Mouse (Mus musculus): ENCODE data around the gene Sox5. TPM values are rescaled to one million over a fixed set of nuclear protein-coding genes. Genes with fewer than 3 reads are reported as not detected.
A peak's percentile ranks its signal among the peaks of the same experiment; 100 is the strongest.
"Not testable (repeated sequence)": the region's sequence is repeated elsewhere in the genome, so short reads cannot be mapped to it uniquely, and the experiment has no call there.

Sox5 gene
- polyA plus RNA-seq, 1 experiment: 2.8 TPM

DNA sequence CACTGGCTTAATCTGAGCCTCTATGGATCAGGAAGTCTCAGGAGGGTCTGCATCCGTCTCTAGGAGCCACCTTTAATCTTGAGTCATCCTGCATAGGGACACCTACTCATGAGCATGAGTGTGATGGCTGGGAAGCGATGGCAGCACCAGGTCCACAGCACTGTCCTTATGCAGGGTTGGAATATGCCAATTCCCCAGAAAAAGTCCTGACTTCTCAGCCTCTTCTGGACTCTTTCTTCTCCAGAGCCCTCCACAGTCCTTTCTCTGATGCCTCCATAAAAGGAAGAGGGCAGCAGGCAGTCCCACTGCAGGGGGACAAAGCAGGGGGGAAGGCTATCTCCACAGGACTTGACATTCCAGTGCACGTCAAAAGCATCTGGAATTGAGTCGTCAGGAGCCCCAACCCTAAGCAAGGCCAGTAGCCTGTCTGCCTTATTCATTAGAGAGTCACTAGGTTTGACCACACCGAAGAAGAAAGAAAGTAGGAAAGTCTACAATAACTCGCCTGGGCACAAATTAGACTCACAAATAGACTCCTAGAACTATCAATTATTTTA, 531.1 kb downstream of the Sox5 start:
- Histone ChIP-seq H3K4me3 (ENCODE audit: insufficient read depth, low read length) (no peak overlapping the region), H3K27ac (ENCODE audit: insufficient read depth, low read length) (no peak overlapping the region), H3K4me1 (ENCODE audit: control insufficient read depth, insufficient read depth, low read length) (no peaks in the 10 kb centered on the region)
- no peak for TF ChIP-seq POLR2A (IDR thresholded peaks at IDR 0.05; ENCODE audit: low read depth, low read length)
- no peak for TF ChIP-seq CTCF (IDR thresholded peaks at IDR 0.05; ENCODE audit: borderline replicate concordance, insufficient read depth, low read length)

DNA sequence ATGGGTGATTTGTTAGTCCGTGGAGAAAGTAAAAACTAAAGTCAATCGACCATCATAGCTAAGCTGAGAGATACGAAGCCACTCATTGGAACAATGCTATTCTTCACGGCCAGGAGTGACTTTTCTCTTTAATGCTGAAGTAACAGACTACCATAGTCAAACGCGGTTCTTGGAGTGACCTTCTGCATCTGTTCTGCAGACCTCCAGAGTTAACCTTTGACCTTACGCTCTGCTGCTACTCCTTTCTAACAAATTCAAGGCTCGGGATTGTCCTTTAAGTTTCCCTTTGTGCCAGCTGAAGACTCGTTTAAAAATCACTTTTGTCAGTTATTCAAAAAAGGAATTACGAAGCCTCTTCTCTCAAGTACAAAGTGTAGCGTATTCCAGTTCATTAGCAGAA, 545.2 kb downstream of the Sox5 start:
- Histone ChIP-seq H3K27ac (ENCODE audit: insufficient read depth, low read length) (no peak overlapping the region), H3K4me1 (ENCODE audit: control insufficient read depth, insufficient read depth, low read length) (no peaks in the 10 kb centered on the region), H3K4me3 (ENCODE audit: insufficient read depth, low read length) (no peak overlapping the region)
- TF ChIP-seq CTCF (IDR thresholded peaks at IDR 0.05; ENCODE audit: borderline replicate concordance, insufficient read depth, low read length) (no peak), POLR2A (IDR thresholded peaks at IDR 0.05; ENCODE audit: low read depth, low read length) (no peak)

DNA sequence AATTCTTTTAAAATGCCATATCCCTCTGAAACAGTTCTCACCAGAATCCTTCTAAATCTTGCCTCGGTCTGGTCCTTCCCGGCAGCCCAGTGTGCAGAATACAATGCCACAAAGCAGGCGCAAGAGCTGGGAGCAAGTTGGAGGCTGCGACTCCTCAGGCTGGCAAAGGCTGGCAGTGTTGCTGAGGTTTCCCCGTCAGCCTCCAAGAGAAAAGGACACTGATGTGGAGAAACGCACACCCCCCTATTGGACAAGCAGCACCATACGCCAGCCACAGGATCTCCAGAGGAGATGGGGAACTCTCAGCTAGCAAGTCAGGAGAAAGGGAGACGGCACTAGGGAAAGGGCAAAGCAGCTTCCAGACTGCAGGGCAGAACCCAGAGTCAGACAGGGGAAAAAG, 577.8 kb downstream of the Sox5 start:
- no peak overlapping the region for H3K27ac ChIP-seq (ENCODE audit: insufficient read depth, low read length)
- H3K4me1 ChIP-seq (ENCODE audit: control insufficient read depth, insufficient read depth, low read length): no peaks in the 10 kb centered on the region
- TF ChIP-seq POLR2A (IDR thresholded peaks at IDR 0.05; ENCODE audit: low read depth, low read length): no peak
- no peak for TF ChIP-seq CTCF (IDR thresholded peaks at IDR 0.05; ENCODE audit: borderline replicate concordance, insufficient read depth, low read length)
- no peak overlapping the region for H3K4me3 ChIP-seq (ENCODE audit: insufficient read depth, low read length)

DNA sequence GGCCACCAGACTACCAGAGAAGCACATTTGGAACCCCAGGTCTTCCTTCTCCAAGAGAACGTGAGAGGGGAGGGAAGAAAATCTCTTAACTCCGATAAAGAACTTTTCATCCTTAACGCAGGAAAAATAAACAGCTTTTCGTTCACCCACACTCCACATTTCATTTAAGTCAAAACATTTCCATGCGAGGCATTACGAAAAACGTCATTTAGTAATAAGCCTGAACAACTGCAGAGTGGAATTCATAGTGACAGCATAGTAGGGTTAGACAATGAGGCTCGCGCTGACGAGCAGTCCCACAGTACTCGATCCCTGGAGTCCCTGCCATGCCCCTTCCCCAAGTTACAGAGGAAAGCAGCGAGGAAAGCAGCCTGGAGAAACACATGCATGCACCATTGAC, 578.8 kb downstream of the Sox5 start:
- TF ChIP-seq CTCF (IDR thresholded peaks at IDR 0.05; ENCODE audit: borderline replicate concordance, insufficient read depth, low read length): no peak
- TF ChIP-seq POLR2A (IDR thresholded peaks at IDR 0.05; ENCODE audit: low read depth, low read length): no peak
- no peak overlapping the region for H3K27ac ChIP-seq (ENCODE audit: insufficient read depth, low read length)
- no peaks in the 10 kb centered on the region for H3K4me1 ChIP-seq (ENCODE audit: control insufficient read depth, insufficient read depth, low read length)
- 0 out of 2 replicates have a peak overlapping the region, but pooled peaks have one; percentile 2 for H3K4me3 ChIP-seq (ENCODE audit: insufficient read depth, low read length)

DNA sequence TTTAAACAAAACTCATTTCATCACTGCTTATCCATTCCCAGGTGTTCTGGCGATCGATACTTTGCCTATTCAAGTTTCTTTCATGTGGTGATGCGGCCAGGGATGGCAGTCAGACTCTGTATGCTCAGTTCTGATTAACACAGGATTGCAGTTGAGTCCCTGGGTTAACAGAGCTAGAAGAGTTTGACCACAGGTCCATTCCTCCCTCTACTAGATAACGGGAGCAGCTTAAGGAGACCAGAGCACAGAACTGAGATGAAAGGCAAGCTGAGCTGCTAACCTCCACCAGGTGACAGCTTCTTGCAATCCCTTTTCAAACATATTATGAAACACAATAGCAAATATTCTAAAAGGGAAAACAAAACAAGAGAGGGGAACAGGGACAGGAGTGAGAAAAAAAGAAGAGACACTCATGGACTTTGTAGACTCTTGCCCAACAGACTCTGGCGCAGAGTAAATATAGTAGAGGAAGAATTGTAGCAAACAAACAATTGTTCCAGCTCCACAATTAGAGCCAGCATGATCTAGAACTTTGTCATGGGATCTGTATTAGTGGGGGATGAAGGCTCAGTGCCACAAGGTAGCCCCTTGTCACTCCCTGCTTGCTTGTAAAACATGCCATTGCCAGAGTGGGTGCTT, 580.3 kb downstream of the Sox5 start:
- H3K27ac ChIP-seq (ENCODE audit: insufficient read depth, low read length): no peak overlapping the region
- TF ChIP-seq POLR2A (IDR thresholded peaks at IDR 0.05; ENCODE audit: low read depth, low read length) (no peak), CTCF (IDR thresholded peaks at IDR 0.05; ENCODE audit: borderline replicate concordance, insufficient read depth, low read length) (no peak)
- H3K4me1 ChIP-seq (ENCODE audit: control insufficient read depth, insufficient read depth, low read length): no peaks in the 10 kb centered on the region
- no peak overlapping the region for H3K4me3 ChIP-seq (ENCODE audit: insufficient read depth, low read length)

DNA sequence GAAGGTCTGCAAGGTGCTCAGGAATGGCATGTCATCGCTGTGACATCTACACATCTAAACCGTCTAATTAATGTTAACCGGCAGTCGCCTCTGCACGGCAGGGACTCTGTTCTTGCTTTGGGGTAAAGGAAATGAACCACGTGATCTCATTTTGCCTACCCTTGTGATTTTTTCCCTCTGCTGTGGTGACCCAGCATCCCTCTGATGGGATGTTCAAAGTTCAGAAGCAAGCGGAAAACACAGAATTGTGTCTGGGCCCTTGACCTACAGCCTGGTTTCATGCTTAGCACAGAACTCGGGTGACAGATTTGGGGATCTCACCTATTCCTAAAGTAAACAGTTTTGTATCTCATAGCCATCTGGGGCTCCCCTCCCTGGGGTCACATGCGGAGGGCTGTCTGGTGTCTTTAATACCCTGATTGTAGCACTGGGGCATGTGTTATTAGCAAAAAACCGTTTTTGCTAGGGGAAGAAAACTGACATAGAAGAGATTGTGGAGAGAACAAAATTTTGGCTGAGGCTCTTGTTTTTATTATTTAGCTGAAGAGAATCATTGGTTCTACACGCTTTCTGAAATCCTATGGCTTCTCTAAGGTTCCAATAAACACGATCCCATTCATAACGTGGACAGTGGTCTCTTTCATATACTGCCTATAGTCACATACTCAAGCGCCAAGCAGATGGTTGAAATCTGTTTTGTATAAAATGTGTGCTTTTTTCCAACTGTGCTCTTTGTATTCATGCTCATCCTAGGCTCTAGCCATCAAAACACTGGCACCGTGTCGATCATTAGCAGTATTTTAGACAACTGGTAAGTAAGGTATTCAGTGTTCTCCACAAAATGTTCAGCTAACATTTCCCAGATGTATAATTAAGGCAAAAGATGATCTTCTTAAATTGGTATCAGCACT, 584.3 kb downstream of the Sox5 start:
- no peak for TF ChIP-seq CTCF (IDR thresholded peaks at IDR 0.05; ENCODE audit: borderline replicate concordance, insufficient read depth, low read length)
- no peak for TF ChIP-seq POLR2A (IDR thresholded peaks at IDR 0.05; ENCODE audit: low read depth, low read length)
- no peak overlapping the region for H3K27ac ChIP-seq (ENCODE audit: insufficient read depth, low read length)
- no peaks in the 10 kb centered on the region for H3K4me1 ChIP-seq (ENCODE audit: control insufficient read depth, insufficient read depth, low read length)
- H3K4me3 ChIP-seq (ENCODE audit: insufficient read depth, low read length): no peak overlapping the region

DNA sequence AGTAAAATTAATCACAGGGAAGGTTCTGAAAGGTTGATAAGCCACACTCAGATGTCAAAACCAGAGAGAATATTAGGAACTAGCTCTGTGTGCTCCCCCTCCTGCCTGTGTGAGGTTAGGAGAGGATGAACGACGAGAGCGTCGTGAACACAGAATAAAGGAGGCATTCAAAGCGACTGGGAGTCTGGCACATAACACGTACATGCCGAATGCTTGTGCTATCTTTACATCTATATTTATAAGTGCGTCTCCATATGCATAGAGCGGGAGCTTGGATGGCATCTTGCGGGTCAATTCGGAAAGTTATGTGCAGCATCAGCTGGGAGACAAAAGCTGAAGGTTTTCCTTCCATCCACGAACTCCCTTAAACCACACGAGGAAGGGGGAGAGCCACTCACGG, 585.8 kb downstream of the Sox5 start:
- TF ChIP-seq CTCF (IDR thresholded peaks at IDR 0.05; ENCODE audit: borderline replicate concordance, insufficient read depth, low read length) (no peak), POLR2A (IDR thresholded peaks at IDR 0.05; ENCODE audit: low read depth, low read length) (no peak)
- Histone ChIP-seq H3K4me3 (ENCODE audit: insufficient read depth, low read length) (no peak overlapping the region), H3K27ac (ENCODE audit: insufficient read depth, low read length) (no peak overlapping the region), H3K4me1 (ENCODE audit: control insufficient read depth, insufficient read depth, low read length) (no peaks in the 10 kb centered on the region)

DNA sequence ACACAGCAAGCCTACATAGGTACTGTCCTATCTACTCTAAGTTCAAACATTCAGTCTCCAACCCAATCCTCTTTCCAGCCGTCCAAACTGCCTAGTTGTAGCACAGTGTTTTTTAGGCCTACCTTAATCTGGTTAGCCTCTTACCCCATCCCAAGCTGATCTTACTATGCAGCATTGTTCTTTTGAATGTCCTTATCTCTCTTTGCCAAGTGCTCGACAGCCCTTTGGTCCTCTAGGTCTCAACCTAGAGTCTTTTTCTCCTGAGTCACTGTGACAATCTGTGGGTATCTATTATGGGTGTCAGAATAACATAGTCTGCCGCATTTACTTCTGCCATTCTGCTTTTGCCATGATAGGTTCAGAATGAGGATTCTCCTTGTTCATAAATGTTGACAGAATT, 598.7 kb downstream of the Sox5 start:
- TF ChIP-seq CTCF (IDR thresholded peaks at IDR 0.05; ENCODE audit: borderline replicate concordance, insufficient read depth, low read length) (no peak), POLR2A (IDR thresholded peaks at IDR 0.05; ENCODE audit: low read depth, low read length) (no peak)
- H3K4me3 ChIP-seq (ENCODE audit: insufficient read depth, low read length): no peak overlapping the region
- H3K4me1 ChIP-seq (ENCODE audit: control insufficient read depth, insufficient read depth, low read length): peaks cover 5% of the 10 kb centered on the region
- H3K27ac ChIP-seq (ENCODE audit: insufficient read depth, low read length): no peak overlapping the region

DNA sequence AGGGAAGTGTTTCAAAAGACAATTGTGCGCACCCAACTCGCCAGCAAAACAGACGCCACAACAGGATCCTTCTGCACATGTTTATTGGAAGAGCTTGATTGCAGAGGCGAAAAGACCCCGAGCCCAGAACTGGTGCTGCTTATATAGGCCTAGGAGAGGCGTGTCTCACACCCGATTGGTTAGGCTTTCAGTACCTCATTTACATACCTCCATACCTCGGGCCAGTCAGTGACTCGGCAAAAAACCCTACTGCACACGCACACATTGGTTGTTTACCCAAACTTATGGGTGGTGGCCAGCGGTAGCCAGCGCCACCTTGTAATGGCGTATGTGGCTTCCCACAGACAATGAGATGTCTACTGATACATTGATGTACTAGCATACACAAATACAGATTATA, 599.3 kb downstream of the Sox5 start:
- H3K4me3 ChIP-seq (ENCODE audit: insufficient read depth, low read length); H3K27ac ChIP-seq (ENCODE audit: insufficient read depth, low read length); H3K4me1 ChIP-seq (ENCODE audit: control insufficient read depth, insufficient read depth, low read length): not testable (repeated sequence)

Data from embryonic fibroblast, embryonic 13.5 days (primary cell).